Mouse (Mus musculus) left cerebral cortex, adult 11 months (tissue): ENCODE data around the gene Ntn1.

Experiments
- DNase-seq: peaks from one replicate; pipeline ENCODE4 v3.0.0; 2022; ENCODE audit warnings: low spot score

Gene Ntn1

GRCm38 (mm10) chr11:68381833-68382232 lies 18.8 kb downstream of the Ntn1 start:
- DNase-seq: no peak

DNA sequence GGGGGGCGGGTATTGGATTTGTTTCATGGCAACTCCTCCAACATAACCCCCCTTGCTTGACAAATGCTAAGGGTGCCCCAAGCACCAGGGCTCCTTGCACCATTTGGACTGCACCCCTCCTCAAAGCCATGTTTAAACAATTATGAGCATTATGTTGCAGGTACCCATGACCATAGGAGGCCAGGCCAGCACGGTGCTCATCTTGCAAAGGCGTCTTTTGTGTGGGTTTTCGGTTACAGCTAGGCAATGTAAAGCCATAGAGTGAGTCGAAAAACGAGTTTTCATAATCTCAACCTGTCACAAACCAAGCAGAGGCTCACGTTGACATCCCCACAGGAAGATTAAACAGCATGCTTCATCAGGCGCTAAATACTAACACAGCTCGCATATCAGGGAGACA lies 19.3 kb downstream of the Ntn1 start:
- no peak for DNase-seq

DNA sequence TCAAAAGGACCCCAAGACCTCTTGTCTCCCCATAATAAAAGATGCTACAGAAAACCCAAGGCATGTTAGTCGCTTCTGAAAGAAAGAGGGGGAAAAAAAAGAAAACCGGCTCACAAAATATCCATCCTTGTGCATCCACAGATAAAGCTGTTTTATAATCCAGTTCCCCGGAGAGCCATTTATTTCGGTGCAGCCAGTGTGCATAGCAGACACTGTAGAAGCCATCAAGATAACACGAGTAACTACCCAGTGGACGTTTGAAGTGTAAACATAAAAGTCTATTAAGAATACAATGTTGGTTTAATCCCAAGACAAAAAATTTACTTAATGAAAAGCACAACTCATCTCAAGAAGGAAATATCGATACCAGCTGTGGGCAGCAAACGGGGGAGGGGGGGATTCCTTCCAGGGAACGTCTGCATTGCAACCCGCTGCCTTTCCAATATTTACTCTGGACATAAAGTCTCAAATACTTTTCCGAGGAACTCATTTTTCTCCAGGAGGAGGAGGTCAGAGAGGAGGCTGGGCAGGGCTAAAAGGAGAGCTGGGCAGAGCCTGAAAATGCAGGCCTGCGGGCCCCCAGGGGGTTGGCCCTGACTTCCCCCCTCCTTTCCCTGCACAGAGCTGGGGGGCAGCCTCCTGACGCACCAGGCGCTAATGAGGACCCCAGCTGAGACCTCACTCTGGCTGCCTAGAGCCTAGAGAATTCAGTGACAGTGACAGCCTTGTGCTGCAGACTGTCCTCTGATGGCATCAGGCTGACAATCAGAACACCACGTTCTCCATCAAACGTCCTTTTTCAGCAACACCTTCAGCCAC lies 21.5 kb downstream of the Ntn1 start:
- no peak for DNase-seq

DNA sequence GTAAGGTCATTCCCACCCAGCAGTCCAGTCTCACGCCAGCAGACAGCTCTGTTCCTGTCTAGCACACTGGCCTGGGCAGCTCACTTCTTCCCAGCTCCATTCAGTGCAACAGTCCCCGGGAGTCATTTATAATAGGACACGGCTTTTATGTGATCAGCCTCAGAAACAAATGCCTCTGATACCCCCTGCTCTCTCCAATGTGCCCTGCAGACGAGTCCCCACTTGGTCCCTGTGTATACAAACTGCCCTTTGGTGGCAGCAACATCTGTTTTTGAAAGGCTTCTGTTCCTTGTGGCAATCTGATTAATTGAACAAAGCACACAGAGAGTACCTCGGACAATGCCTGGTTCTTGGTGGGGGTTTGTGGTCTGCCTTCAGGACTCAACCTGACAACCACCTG lies 22.2 kb downstream of the Ntn1 start:
- no peak for DNase-seq

- no peak for DNase-seq
Measured at GRCm38 (mm10) chr11:68373105-68373504, 27.5 kb downstream of the Ntn1 start.

DNA sequence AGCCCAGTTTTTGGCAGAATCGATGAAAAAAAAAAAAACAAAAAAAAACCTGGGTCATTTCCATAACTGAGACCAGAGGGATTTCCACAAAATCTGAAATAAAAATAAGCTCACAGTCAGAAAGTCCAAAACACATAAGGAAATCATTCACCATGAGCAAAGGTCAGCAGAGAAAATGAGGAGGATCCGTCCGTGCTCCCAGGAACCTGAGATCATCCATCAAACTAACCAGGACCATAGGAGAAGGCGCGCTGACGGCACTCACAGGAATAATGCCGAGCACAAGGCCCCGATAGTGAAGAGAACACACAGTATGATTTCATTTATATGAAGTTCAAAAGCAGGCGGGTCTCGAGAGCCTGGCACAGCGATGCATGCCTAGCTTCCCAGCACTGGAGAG lies 29.0 kb downstream of the Ntn1 start:
- no peak for DNase-seq

- no peak for DNase-seq
Measured at GRCm38 (mm10) chr11:68356901-68357300, 43.7 kb downstream of the Ntn1 start.

GRCm38 (mm10) chr11:68355561-68355960 lies 45.1 kb downstream of the Ntn1 start:
- DNase-seq: no peak

GRCm38 (mm10) chr11:68354848-68355247 lies 45.8 kb downstream of the Ntn1 start:
- DNase-seq: no peak

GRCm38 (mm10) chr11:68352236-68352635 lies 48.4 kb downstream of the Ntn1 start:
- no peak for DNase-seq

DNA sequence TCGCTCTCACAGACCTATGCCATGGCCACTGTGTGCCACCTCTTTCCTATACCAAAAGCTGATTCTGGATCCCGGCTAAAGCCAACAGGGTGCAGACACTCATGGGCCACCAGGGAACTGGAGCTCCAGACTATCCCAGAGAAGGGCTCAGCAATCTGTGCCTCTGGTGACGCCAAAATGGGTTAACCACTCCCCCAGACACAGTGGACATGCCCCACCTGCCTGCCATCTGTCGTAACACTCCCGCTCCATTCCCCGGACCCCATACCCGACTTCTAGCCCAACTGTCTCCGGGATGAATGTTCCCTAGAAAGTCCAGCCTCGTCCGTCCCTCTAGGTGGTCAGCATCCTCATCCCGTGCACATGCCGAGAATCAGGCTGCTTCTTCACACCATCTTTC lies 51.8 kb downstream of the Ntn1 start:
- DNase-seq: no peak

DNA sequence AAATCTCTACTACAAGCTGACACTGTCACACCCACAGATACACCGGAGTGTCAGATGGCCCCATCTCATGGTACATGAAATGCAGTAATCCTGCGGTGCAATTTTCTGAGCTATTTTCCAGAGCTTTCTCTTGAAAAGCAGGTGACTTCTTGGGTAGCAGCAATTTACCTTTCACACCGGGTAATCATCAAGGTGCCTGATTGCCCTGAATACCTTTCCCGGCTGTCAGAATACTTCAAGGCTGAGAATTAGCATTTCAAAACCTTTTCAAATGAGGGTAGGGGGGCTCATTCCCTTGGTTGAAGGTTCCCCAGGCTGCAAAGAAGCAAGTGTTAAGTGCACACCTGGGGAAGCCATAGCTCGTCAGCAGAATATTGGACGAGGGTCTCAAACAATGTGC lies 52.5 kb downstream of the Ntn1 start:
- DNase-seq: no peak

- DNase-seq: no peak
Measured at GRCm38 (mm10) chr11:68347508-68347907, 53.1 kb downstream of the Ntn1 start.

GRCm38 (mm10) chr11:68346099-68346498 lies 54.5 kb downstream of the Ntn1 start:
- no peak for DNase-seq

DNA sequence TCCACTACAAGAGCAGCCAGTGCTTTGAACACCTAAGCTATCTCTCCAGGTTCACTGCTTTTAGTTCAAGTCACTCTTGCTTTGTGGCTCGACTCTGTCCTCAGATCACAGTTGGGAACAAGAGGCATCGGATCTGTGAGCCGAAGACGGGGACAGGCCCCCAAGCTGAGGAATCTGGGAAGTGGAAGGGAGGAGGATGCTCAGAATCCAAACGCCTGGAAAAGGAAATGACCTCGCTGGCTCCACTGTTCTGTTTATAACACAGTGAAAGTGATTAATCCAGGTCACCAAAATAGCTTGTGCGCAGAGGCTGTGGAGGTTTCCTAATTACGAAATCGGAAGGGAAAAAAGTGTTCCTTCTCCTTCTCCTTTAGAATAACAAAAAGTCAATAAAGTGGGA lies 56.4 kb downstream of the Ntn1 start:
- no peak for DNase-seq

DNA sequence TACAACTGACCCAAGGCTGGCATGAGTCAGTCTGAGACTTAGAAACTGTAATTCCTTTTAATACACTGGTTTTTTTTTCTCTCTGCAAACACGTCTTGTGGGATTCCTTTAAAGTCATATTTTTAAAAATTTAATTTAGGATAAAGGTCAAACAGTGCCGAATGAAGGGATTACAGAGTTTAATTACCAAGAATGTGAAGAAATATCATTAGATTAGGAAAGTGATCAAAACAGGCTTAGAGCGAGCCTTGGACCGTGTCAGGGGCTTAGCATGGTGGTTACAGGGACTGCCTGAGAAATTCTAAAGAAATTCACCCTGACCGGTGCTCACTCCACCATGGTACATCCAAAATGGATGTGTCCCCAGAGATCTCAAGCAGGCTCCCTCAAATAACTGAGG lies 57.9 kb downstream of the Ntn1 start:
- no peak for DNase-seq

- no peak for DNase-seq
Measured at GRCm38 (mm10) chr11:68342003-68342400, 58.6 kb downstream of the Ntn1 start.

- DNase-seq: no peak
Measured at GRCm38 (mm10) chr11:68341111-68342002, 59.3 kb downstream of the Ntn1 start.

DNA sequence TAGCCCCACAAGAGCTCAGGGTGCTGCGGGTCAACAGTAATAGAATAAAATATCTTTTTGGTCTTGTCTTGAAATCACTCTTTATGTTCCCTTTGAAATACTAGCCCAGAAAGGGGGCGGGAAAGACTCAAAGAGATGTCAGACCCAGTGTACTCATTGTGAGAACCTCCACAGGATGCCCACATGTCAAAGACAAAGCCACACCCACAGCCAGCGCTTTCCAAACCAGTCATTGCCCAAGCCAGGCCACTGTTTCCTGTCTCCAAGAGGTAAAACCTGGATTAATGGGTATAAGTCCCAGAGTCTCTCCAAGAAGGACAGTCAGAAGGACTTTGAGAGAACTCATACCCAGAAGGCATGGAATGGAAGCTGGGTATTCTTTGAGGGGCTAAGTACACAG lies 60.3 kb downstream of the Ntn1 start:
- DNase-seq: no peak

GRCm38 (mm10) chr11:68339856-68340255 lies 60.8 kb downstream of the Ntn1 start:
- DNase-seq: no peak

DNA sequence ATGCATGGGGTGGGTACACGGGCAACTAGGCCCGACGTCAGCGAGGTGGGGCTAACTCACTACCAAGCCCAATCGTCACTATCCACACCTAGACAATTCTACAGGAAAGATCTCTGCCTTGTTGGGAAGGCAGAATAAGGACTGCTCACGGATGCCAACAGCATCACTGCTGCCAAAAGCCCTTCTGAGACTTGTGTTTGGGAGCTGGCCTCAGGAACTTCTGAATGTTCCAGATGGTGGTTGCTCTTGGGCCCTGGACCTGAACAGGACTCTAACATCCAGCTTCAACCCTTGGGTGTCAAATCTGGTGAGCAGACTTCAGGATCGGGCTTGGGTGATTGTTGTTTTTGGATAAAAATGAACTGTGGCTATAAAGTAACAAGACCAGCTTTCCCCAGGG lies 61.3 kb downstream of the Ntn1 start:
- DNase-seq: no peak

DNA sequence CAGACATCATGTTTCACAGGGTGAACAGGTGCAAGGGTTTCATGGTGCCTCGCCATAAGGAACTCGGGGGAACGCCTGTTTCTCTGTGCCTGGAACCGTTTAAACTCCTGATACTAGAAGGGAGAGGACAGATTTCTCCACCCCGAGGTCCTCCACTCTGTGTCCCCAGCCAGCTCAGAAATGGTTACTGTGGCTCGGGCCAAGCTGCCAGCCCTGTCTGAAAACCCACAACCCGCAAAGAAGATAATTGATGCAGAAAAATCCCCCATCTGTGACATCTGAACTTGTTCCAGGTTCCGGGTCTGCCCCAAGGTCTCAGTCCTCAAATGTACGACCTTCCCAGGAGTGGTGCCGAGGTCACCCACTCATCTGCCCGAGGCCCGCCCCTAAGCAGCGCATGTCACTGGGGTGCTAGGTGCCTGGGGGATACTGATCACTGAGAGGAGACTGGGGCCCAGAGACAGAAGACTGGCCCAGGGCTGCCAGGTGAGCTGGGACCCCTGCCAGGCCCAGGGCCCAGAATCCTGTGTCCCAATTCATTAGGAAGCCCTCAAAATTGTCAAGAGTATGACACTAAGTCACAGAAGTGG lies 68.9 kb downstream of the Ntn1 start:
- DNase-seq: no peak

GRCm38 (mm10) chr11:68331117-68331437 lies 69.5 kb downstream of the Ntn1 start:
- no peak for DNase-seq
